Mouse (Mus musculus) fat pad, adult 2 months (tissue): ENCODE data around the gene Snip1.

ENCODE experiments used
- DNase-seq: peaks from one replicate; pipeline ENCODE4 v3.0.0-alpha.2; 2011; ENCODE audit warnings: low read depth, low spot score; ENCODE audit errors: extremely low read depth

The Snip1 gene

GRCm38 (mm10) chr4:125097412-125097811, 30.9 kb downstream of the Snip1 start:
- no peak for DNase-seq

- DNase-seq, result no peak
These were observed 33.0 kb downstream of the Snip1 start for GRCm38 (mm10) chr4:125099458-125099857.

- DNase-seq, result no peak
These were observed 34.9 kb downstream of the Snip1 start for GRCm38 (mm10) chr4:125101334-125101733.

- DNase-seq, result no peak
These were observed 38.9 kb downstream of the Snip1 start for GRCm38 (mm10) chr4:125105354-125105753.

GRCm38 (mm10) chr4:125114638-125115037, 48.2 kb downstream of the Snip1 start:
- no peak for DNase-seq

GRCm38 (mm10) chr4:125115081-125115480, 48.6 kb downstream of the Snip1 start:
- DNase-seq, result no peak

- no peak for DNase-seq
These were observed 49.2 kb downstream of the Snip1 start for GRCm38 (mm10) chr4:125115710-125116089.

GRCm38 (mm10) chr4:125116090-125116861, 49.8 kb downstream of the Snip1 start:
- no peak for DNase-seq

- DNase-seq, result no peak
These were observed 50.5 kb downstream of the Snip1 start for GRCm38 (mm10) chr4:125116929-125117328.

- no peak for DNase-seq
These were observed 51.4 kb downstream of the Snip1 start for GRCm38 (mm10) chr4:125117902-125118320.

GRCm38 (mm10) chr4:125119070-125119469, 52.6 kb downstream of the Snip1 start:
- DNase-seq, result no peak

- no peak for DNase-seq
These were observed 53.2 kb downstream of the Snip1 start for GRCm38 (mm10) chr4:125119721-125120120.

GRCm38 (mm10) chr4:125122431-125123278, 56.2 kb downstream of the Snip1 start:
- DNase-seq, result no peak

- no peak for DNase-seq
These were observed 56.8 kb downstream of the Snip1 start for GRCm38 (mm10) chr4:125123279-125123671.
